Mouse (Mus musculus): ENCODE measurements around the gene Alg2.
A peak's percentile ranks its signal among the peaks of the same experiment; 100 is the strongest.

Alg2 gene

DNA sequence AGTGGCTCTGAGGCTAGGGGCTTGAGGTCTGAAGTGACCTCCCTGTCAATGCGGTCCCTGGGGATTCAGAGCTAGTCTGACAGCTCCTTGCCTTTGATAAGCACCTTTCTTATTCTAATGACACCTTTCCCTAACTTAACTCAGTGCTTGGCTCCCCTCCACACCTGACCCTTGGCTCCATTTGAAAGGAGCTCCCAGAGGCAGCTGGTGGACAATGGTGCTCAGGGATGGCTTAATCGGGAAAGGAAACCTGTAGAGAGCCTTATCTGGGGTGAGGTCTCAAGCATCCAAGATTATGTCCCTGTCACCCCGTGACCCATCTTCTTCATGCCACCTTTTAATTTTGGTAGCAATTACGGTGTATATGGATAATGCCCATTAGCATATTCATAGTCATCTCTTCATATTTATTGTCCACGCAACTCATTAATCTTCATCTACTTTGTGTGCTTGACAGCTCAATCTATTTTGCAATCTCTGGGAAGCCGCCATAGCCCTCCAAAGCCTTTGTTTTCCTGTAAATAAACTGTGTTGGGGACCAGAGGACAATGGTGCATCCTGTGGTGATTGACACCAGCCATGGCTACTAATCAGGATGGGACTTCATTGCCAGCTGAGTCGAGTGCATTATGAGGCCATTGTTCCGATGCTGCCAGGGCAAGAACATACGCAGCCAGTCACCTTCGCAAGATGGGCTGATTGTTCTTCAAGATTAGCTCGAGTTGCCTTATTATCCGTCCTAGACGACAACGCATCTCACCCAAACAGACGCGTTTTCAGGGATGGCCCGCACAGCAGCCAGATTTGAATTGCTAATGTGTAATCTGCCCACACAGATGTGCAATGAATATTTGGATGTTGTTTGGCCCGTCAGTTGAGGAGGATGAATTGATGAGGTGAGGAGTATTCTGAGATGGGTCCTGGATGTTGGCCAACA lies 24.3 kb downstream of the Alg2 start:
- no peak for DNase-seq (ENCODE audit: low spot score)

DNA sequence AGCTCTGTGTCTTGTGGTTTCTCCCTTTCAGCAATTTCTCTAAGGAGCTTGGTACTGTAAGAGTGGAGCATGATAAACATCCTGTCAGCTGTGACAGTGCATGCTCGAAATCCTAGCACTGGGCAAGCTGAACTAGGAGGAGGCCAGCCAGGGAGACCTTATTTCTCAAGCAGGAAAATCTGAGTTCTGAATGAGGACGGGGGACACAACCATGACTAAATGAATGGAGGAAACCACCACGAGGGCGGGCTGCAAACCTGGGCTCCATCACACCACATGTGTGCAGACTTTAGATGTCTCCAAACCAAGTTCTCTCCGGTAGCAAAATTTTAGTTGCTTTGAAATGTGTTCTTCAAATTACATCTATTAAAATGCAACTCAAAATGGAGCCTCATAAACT lies 25.0 kb downstream of the Alg2 start:
- DNase-seq (ENCODE audit: low spot score), result no peak

DNA sequence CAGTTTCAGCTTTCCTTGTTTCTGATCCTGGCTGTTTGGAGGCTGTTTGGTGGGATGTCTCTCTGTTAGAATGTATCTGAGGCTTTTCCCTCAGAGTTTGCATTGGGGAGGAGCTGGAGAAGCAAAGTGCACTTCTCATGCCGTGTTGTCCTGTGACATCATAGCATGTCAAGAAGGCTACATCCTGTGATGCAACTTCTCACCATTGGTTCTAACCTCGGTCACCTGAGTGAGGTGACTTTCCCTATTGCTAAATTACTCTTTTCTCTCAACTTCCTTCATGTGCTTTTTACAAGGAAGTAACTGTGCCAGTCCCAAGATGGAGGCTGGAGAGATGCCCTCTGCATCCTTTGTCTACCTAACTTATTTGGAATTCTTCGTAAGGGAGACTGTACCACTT lies 25.6 kb downstream of the Alg2 start:
- DNase-seq (ENCODE audit: low spot score), result no peak

- DNase-seq (ENCODE audit: low spot score), result no peak
Measured at GRCm38 (mm10) chr4:47440951-47441350, 33.2 kb downstream of the Alg2 start.

- DNase-seq (ENCODE audit: low spot score), result no peak
Measured at GRCm38 (mm10) chr4:47438956-47439355, 35.2 kb downstream of the Alg2 start.

- DNase-seq (ENCODE audit: low spot score), result peak; percentile 82
Measured at GRCm38 (mm10) chr4:47437365-47438340, 36.5 kb downstream of the Alg2 start.

- DNase-seq (ENCODE audit: low spot score), result no peak
Measured at GRCm38 (mm10) chr4:47435566-47436360, 38.4 kb downstream of the Alg2 start.

DNA sequence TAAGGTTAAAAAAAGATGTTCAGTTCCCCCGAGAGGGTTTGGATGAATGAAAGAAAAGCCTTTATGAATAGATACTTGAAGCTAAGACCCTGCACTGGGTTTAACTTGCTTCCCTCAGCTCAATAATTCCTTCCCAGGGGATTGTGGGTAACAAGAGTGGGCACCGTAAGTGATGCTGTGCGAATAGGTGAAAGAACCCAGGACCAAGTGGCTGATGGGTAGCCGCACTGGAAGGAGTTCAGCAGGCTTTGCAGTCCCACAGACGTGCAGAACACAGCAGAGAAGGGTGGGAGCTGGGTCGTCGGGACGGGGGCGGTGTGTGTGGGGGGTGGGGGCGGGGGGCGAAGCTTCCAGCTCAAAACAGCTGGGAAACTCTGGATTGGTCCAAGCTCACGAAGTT lies 39.0 kb downstream of the Alg2 start:
- DNase-seq (ENCODE audit: low spot score), result no peak

GRCm38 (mm10) chr4:47432766-47433165 lies 41.4 kb downstream of the Alg2 start:
- DNase-seq (ENCODE audit: low spot score), result no peak

- DNase-seq (ENCODE audit: low spot score), result no peak
Measured at GRCm38 (mm10) chr4:47431081-47431480, 43.1 kb downstream of the Alg2 start.

DNA sequence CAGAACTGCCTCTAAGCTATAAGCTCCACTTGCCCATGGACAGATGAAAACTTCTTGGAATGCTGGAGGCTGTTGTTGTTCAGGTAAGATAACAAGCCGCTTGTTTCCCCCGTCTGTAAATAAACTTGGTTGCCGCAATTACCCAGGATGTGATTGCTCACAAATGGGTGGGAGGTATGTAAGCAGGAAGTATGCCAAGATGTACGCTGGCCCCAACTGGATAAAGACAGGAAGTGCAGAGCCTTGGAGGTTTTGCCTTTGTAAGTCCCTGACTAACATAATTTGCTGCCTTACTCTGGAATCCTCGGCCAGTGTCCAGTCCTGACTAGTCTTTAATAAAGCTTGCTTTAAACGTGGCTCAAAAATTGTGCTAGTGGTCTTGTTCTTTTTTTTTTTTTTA lies 43.6 kb downstream of the Alg2 start:
- DNase-seq (ENCODE audit: low spot score), result no peak

GRCm38 (mm10) chr4:47427606-47428005 lies 46.5 kb downstream of the Alg2 start:
- DNase-seq (ENCODE audit: low spot score), result no peak

- no peak for DNase-seq (ENCODE audit: low spot score)
Measured at GRCm38 (mm10) chr4:47425247-47425830, 48.8 kb downstream of the Alg2 start.

GRCm38 (mm10) chr4:47424376-47424775 lies 49.8 kb downstream of the Alg2 start:
- no peak for DNase-seq (ENCODE audit: low spot score)

DNA sequence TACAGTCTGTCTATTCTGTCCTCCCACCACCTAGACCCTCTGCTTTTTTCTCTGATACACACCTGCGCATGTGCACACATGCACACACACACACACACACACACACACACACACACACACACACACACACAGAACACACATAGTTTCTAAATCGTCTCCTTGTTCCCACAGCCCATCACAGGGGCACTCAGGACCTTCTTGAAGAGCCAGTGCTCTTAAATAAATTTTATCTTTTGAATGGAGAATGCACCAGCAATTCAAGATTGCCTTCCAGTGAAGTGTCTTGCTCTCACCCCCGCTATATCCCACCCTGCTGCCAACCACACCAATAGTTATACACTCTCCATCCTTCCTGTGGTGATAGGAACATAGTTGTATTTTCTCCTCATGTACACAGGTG lies 51.2 kb downstream of the Alg2 start:
- no peak for DNase-seq (ENCODE audit: low spot score)

GRCm38 (mm10) chr4:47422194-47422593 lies 51.9 kb downstream of the Alg2 start:
- no peak for DNase-seq (ENCODE audit: low spot score)

DNA sequence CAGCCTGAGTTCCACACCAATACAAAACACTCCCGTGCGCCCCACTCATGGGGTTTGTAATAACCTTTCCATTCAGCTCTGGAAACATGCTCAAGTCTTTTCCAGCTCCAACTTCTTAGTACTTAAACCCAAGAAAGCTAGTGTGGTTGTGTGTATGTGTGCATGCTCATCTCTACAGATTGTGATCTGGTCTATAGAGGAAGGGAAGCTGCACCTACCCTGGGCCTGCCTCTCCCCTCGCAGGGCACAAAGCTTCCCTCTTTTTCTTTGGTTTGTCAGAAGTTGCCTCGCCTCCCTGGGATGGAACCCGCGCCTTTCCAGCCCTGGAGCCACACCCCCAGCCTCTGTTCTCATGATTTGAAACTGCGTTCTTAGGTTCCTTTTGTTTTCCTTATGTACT lies 53.9 kb downstream of the Alg2 start:
- DNase-seq (ENCODE audit: low spot score), result no peak

- DNase-seq (ENCODE audit: low spot score), result no peak
Measured at GRCm38 (mm10) chr4:47419268-47419973, 54.7 kb downstream of the Alg2 start.

DNA sequence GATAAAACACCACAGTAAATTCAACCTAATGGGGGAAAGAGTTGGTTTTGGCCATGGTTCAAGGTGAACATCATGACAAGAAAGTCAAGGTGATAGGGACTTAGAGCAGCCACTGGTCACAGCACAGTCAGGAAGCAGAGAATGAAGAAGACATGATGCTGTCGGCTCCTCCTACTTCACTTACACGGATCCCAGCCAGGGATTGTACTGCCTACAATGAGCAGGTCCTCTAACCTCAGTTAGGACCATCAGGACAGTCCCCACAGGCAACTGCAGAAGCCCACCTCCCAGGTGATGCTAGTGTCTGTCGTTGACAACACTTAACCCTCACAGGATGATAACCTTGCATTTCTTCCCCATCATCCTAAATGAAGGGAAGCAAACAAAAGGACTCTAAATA lies 56.3 kb downstream of the Alg2 start:
- no peak for DNase-seq (ENCODE audit: low spot score)
